Mouse (Mus musculus) inflammation-experienced regulatory T-cells, adult 6 months (primary cell): ENCODE data around the gene Trp53i13. TPM values are rescaled to one million over a fixed set of nuclear protein-coding genes. Genes with fewer than 3 reads are reported as not detected.

Experiments
- ATAC-seq: one replicate; pipeline ENCODE4 v1.8.0; 2017
- polyA plus RNA-seq, 3 experiments: library from polyadenylated mRNA; unstranded; fragments of 100-300 nt; shearing (Covaris generic); gene quantifications; one replicate each; pipeline ENCODE4 v1.2.1; 2017

Trp53i13 gene
- polyA plus RNA-seq, 3 experiments from 2014 or later, result 8.5 to 14.3 (median 8.7) TPM

DNA sequence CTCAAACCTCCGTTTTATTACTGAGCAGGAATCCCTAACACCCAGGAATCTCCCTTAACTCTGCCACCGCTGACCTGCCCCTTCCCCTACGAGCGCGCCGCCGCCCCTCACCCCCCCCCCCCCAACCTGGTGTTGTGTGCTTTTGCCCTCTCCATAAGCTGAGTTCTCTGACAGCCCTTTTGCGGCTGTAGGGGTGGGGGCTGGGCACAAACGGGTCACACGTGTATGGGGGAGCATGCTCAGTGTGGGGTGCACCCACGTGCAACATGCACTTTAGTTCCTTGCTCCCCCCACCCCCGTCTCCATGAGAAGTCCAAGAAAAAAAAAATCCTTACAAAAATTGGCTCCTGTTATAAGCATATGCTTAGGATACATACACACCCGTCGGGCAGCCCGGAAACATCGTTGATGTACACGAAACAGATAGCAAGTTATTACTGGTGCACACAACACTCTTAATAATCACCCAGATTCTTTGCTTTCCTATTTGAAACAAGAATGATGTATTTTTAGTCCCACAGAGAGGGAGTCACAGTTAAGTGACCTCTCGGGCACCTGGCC, 23.4 kb downstream of the Trp53i13 start:
- no peak for ATAC-seq

GRCm38 (mm10) chr11:77491502-77492291, 24.1 kb downstream of the Trp53i13 start:
- ATAC-seq, result peak; percentile 3

GRCm38 (mm10) chr11:77491123-77491501, 24.7 kb downstream of the Trp53i13 start:
- ATAC-seq, result peak; percentile 73

DNA sequence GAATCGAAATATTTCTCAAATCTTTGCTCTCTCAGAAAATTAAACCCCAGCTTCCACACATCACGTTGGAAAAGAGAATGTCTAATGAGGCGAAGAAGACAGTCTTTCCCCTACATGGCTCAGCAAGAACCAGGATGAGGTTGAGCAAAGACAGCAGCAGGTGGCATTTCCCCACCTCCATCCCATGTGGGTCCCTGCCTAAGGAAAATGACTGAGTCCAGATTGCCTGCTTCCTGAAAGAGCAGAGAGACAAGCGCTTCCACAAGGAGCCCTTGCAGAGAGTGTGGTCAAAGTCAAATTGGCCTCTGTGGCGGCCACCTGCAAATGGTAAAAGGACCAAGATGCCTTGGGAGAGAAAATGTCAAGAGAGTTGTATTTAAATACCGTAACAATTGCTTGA, 25.3 kb downstream of the Trp53i13 start:
- no peak for ATAC-seq

- no peak for ATAC-seq
Measured at GRCm38 (mm10) chr11:77489591-77490235, 26.1 kb downstream of the Trp53i13 start, which contains the start of gene Ankrd13b. Ankrd13b (minus strand) TSS chr11:77489678.

GRCm38 (mm10) chr11:77488771-77489581, 26.8 kb downstream of the Trp53i13 start:
- ATAC-seq, result no peak

DNA sequence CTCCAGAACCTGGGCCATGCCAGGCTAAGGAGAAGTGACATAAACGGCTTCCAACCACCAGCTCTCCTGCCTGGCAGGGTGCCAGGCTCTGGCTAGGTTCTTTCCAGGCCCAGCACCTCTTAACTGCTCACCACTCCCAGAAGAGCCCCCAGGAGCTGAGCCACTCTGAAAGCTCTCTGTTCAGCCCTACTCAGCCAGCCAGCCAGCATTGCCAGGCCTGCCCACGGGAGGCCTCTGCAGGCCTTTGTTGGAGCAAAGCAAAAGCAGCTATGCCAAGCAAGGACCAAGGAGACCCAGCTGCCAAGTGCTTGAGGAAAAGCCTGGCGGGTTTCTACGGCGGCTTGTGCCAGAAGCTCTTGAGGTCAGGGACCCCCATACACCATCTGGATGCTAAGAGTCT, 29.0 kb downstream of the Trp53i13 start:
- no peak for ATAC-seq

DNA sequence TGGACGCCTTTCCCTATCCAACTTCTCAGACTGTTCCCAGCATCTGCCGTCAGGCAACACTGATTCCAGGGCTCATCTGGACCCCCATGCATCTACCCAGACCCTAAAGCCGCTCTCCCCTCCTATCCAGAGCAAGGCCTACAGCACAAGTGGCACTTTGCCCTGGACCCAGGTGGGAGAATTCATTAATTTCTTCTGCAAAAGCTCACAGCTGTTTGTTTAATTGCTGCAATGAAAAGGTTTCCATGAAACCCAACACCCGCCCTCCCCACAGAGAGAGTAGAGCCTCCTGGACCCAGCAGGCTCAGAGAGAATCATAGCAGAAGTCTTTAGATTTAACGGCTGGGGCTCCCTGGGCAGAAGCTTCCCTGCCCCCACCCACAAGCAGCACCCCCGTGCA, 30.6 kb downstream of the Trp53i13 start:
- no peak for ATAC-seq

DNA sequence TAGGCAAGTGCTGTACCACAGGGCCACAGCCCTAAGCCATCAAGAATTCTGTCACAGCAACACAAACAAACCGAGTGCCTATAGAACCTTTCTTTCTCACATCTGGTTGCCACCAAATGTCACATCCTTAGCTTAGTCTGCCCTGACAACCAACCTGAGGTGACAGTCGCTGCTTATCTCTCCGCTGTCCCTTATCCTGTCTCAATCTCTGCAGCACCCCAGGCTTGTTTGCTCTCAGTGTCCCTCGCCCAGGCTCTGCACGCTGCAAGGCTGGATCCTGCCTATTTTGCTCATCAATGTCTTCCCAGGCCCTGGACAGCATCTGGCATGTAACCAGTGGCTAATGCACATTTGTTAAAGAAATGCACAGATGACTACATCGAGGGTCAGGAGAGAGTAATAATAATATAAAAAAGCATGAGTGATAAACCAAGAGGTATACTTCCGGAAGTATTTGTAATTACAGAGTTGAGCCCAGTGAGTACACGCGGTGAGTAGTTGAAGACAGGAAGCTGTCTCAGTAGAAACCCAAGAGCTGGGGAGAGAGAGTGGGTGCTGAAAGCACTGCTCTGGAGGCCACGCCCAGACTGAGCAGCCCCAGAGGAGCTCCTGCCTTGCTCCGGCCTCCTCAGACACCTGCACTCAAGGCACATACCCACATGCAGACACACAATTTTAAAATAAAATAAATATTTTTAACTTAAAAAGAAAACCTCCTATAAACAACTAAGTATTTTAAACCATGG, 32.1 kb downstream of the Trp53i13 start:
- ATAC-seq, result peak; percentile 100

GRCm38 (mm10) chr11:77483043-77483442, 32.7 kb downstream of the Trp53i13 start:
- no peak for ATAC-seq

DNA sequence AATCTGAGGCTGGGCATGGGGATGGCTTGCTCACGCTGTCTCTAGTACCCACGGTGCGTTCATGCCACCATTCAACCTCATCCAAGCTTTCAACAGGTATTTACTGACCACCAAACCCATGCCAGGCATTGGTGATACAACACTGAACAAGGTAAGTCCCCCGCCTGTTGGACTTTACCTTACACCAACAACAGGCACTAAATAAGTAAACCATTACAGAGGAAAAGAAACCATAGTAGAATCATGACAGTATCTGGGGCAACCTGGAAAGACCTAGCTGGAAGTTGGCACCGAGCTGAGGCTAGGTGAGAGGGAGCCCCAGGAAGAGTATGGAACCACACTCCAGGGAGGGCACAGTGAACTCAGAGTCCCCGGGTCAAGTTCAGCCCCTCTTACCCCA, 38.9 kb downstream of the Trp53i13 start:
- no peak for ATAC-seq

DNA sequence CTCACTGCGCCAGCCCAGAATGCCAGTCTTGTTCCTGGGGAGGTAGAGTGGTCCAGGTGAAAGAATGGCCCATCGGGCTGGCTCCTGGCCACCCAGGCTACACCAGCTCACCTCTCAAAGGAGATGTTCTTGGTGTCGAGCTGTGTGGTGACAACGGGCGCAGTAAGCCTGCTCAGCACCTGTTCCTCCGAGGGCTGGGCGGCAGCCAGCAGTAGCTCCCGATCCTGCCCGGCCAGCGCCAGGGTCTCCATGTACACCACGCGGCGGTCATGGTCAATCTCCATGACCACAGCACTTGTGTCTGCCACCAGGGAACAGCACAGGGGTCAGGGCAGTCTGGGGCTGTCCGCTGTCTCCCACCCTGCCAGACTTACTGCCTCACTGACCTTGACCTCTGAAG, 39.6 kb downstream of the Trp53i13 start:
- ATAC-seq, result no peak

- ATAC-seq, result no peak
Measured at GRCm38 (mm10) chr11:77472775-77473174, 43.0 kb downstream of the Trp53i13 start.

DNA sequence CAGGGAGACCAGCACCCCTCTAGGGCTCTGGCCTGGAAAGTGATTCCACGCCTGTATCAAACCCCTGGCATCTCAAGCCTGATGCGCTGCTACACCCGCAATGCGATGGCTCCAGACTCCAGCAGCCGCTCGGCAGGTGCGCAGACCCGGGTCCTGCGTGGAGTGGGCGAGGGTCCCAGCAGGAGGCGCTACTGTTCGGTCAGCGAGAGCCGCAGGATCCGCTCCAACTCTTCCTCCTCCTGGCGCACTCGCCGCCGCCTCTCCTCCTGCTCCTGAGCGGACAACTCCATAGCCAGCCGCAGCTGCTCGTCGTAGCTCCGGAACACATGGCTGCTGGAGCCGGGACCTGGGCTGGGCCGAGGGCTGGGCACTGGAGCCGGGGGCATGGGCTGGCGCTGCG, 44.4 kb downstream of the Trp53i13 start:
- no peak for ATAC-seq

DNA sequence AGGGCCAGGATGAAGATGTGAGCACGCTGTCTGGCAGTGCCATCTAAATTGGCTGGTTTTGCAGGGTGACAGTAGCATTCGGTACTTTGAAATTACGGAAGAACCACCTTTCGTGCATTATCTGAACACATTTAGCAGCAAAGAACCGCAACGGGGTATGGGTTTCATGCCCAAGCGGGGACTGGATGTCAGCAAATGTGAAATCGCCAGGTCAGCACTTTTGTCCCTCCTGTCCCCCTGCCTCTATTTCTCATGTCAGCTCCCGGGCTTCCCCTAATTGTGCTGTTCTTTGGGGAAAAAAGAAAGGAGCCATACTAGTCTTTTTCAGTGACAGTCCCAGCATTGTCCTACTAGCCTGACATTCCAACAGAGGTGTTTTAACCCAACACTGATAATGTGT, 47.4 kb downstream of the Trp53i13 start:
- ATAC-seq, result no peak

- peak; percentile 81 for ATAC-seq
Measured at GRCm38 (mm10) chr11:77467784-77468183, 48.0 kb downstream of the Trp53i13 start.

DNA sequence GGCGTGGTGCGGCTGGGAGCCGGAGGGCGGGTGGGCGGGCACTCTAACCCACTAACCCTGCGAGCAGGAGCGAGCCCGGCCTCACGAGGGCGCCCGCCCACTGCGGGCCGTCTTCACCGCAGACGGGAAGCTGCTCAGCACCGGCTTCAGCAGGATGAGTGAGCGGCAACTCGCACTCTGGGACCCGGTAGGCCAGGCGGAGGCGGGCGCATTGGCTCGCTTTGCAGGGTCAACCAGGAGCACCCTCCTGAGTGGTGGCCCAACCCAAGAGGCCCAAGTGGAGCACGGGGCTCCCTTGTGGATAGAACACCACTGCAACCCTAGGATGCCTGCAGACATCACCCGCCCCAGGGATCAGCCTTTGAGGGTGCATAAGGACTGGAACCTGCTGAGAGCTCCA, 48.6 kb downstream of the Trp53i13 start:
- ATAC-seq, result peak; percentile 89

GRCm38 (mm10) chr11:77466544-77466943, 49.2 kb downstream of the Trp53i13 start:
- no peak for ATAC-seq

GRCm38 (mm10) chr11:77465111-77465510, 50.7 kb downstream of the Trp53i13 start:
- no peak for ATAC-seq

DNA sequence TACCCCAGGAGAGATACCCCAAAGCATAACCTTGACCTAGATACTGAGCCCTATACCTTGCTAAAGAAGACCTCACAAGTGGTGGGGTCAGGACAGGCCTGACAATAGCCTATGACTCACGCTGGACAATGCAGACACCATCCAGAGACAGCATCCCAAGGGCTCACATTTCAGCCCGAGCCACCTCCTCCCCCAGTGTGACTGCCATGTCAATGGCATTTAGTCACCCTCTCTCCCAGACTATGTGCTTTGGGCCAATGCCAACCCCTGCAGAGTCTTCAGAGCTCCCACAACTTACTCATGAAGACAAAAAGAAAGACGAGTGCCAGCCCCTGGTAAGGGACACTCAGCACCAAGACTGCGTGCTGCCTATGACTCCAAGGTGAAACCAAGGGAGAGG, 51.1 kb downstream of the Trp53i13 start:
- no peak for ATAC-seq

- no peak for ATAC-seq
Measured at GRCm38 (mm10) chr11:77463786-77464185, 52.0 kb downstream of the Trp53i13 start.

- no peak for ATAC-seq
Measured at GRCm38 (mm10) chr11:77463101-77463445, 52.7 kb downstream of the Trp53i13 start.
